Mouse (Mus musculus): ENCODE results near the gene Celf5.

The Celf5 gene

GRCm38 (mm10) chr10:81482533-81482889 is at the start of gene Celf5:
Gene Celf5 (minus strand): TSS chr10:81482709.
- peak; percentile 64 for DNase-seq (ENCODE audit: low read depth, low spot score)

- DNase-seq (ENCODE audit: low read depth, low spot score): peak; percentile 82
These were observed 44.3 kb upstream of the Celf5 start for GRCm38 (mm10) chr10:81526779-81527178.

- DNase-seq (ENCODE audit: low read depth, low spot score): peak; percentile 54
These were observed 42.6 kb upstream of the Celf5 start for GRCm38 (mm10) chr10:81525017-81525694.

- no peak for DNase-seq (ENCODE audit: low read depth, low spot score)
These were observed 41.6 kb upstream of the Celf5 start, which contains the start of gene Gna15 for GRCm38 (mm10) chr10:81524051-81524605. Gene Gna15 (minus strand): TSS chr10:81524225.

GRCm38 (mm10) chr10:81523570-81523969 is 41.1 kb upstream of the Celf5 start:
- DNase-seq (ENCODE audit: low read depth, low spot score): peak; percentile 67

- DNase-seq (ENCODE audit: low read depth, low spot score): no peak
These were observed 40.6 kb upstream of the Celf5 start for GRCm38 (mm10) chr10:81523142-81523541.

- no peak for DNase-seq (ENCODE audit: low read depth, low spot score)
These were observed 37.5 kb upstream of the Celf5 start for GRCm38 (mm10) chr10:81519978-81520365.

- no peak for DNase-seq (ENCODE audit: low read depth, low spot score)
These were observed 36.9 kb upstream of the Celf5 start for GRCm38 (mm10) chr10:81519227-81519977.

- DNase-seq (ENCODE audit: low read depth, low spot score): peak; percentile 80
These were observed 36.0 kb upstream of the Celf5 start for GRCm38 (mm10) chr10:81518546-81518945.

- no peak for DNase-seq (ENCODE audit: low read depth, low spot score)
These were observed 34.7 kb upstream of the Celf5 start for GRCm38 (mm10) chr10:81517227-81517626.

- DNase-seq (ENCODE audit: low read depth, low spot score): peak; percentile 45
These were observed 31.3 kb upstream of the Celf5 start for GRCm38 (mm10) chr10:81513798-81514197.

GRCm38 (mm10) chr10:81510246-81510810 is 27.8 kb upstream of the Celf5 start:
- DNase-seq (ENCODE audit: low read depth, low spot score): peak; percentile 79

GRCm38 (mm10) chr10:81507691-81508489 is 25.4 kb upstream of the Celf5 start:
- DNase-seq (ENCODE audit: low read depth, low spot score): peak; percentile 87

- peak; percentile 76 for DNase-seq (ENCODE audit: low read depth, low spot score)
These were observed 24.6 kb upstream of the Celf5 start for GRCm38 (mm10) chr10:81507095-81507494.

- DNase-seq (ENCODE audit: low read depth, low spot score): peak; percentile 90
These were observed 22.6 kb upstream of the Celf5 start for GRCm38 (mm10) chr10:81505016-81505664.

GRCm38 (mm10) chr10:81502658-81503057 is 20.1 kb upstream of the Celf5 start:
- DNase-seq (ENCODE audit: low read depth, low spot score): peak; percentile 85

GRCm38 (mm10) chr10:81501863-81502262 is 19.4 kb upstream of the Celf5 start:
- DNase-seq (ENCODE audit: low read depth, low spot score): no peak

GRCm38 (mm10) chr10:81500032-81500431 is 17.5 kb upstream of the Celf5 start, which contains the start of gene S1pr4:
Gene S1pr4 (minus strand): TSS chr10:81500132.
- no peak for DNase-seq (ENCODE audit: low read depth, low spot score)

- no peak for DNase-seq (ENCODE audit: low read depth, low spot score)
These were observed 16.9 kb upstream of the Celf5 start for GRCm38 (mm10) chr10:81499250-81499901.

Measured in ZHBTc4 (cell line).